Mouse (Mus musculus) thymus, adult 2 months (tissue): ENCODE results near the gene Otogl. TPM values are rescaled to one million over a fixed set of nuclear protein-coding genes. Genes with fewer than 3 reads are reported as not detected.

ENCODE experiments used
- DNase-seq: peaks from one replicate; pipeline ENCODE4 v3.0.0; 2021
- H3K27ac ChIP-seq: fragments of 200-500 bp; 2 replicates; pipeline ENCODE4 v1.5.1; 2012; ENCODE audit warnings: low read length, control low read depth; ENCODE audit not compliant: control insufficient read depth, insufficient read depth
- H3K27me3 ChIP-seq: fragments of 200-500 bp; 2 replicates; pipeline ENCODE4 v1.6.1; 2012; ENCODE audit warnings: mild to moderate bottlenecking, low read length, moderate library complexity, mixed read lengths; ENCODE audit not compliant: control insufficient read depth, insufficient read depth
- H3K36me3 ChIP-seq: fragments of 200-500 bp; 2 replicates; pipeline ENCODE4 v1.6.1; 2012; ENCODE audit warnings: mild to moderate bottlenecking, low read length, moderate library complexity; ENCODE audit not compliant: control insufficient read depth, insufficient read depth
- H3K4me1 ChIP-seq: fragments of 200-500 bp; replicated peaks from 2 replicates; pipeline ENCODE4 v1.6.1; 2012; ENCODE audit warnings: low read length; ENCODE audit not compliant: control insufficient read depth, insufficient read depth
- H3K4me3 ChIP-seq: fragments of 200-500 bp; 2 replicates; pipeline ENCODE4 v1.5.1; 2012; ENCODE audit warnings: mild to moderate bottlenecking, low read length, control low read depth, moderate library complexity; ENCODE audit not compliant: control insufficient read depth, insufficient read depth
- CTCF ChIP-seq: fragments of 200-500 bp; IDR thresholded peaks from 2 replicates; pipeline ENCODE4 v1.5.1; 2012; ENCODE audit warnings: mild to moderate bottlenecking, control low read depth, low read length, moderate library complexity, borderline replicate concordance; ENCODE audit not compliant: control insufficient read depth, poor library complexity, insufficient read depth; ENCODE audit errors: extremely low read depth
- POLR2A ChIP-seq: fragments of 200-500 bp; IDR thresholded peaks from 2 replicates; pipeline ENCODE4 v1.6.1; 2012; ENCODE audit warnings: mild to moderate bottlenecking, low read length, control low read depth, moderate library complexity; ENCODE audit not compliant: control insufficient read depth, poor library complexity, insufficient read depth; ENCODE audit errors: extremely low read depth
- WGBS: fragments of 180-500 bp; shearing (Covaris S2); methylation state at CpG from one replicate; pipeline ENCODE4 v1.1.7; 2018; 5-methylcytosine and 5-hydroxymethylcytosine counted together
- polyA plus RNA-seq: library from polyadenylated mRNA; depleted of rRNA; stranded (reverse); fragments of >200 nt; gene quantifications from 2 replicates; pipeline ENCODE4 v1.2.3, GENCODE M21; 2012

Otogl gene
- polyA plus RNA-seq, 1 experiment, result 0.04 TPM

- TF ChIP-seq POLR2A, result no peak
- no peak for TF ChIP-seq CTCF
- H3K4me3 ChIP-seq, result no peak overlapping the region
- H3K36me3 ChIP-seq, result no peaks in the 10 kb centered on the region
- H3K4me1 ChIP-seq, result no peaks in the 10 kb centered on the region
- DNase-seq, result no peak
- H3K27ac ChIP-seq, result no peak overlapping the region
- H3K27me3 ChIP-seq, result no peaks in the 10 kb centered on the region
- WGBS, result 61% methylated on average over 5 of the region's 5 CpGs
These were observed 34.4 kb upstream of the Otogl start for GRCm38 (mm10) chr10:107946348-107946747.

GRCm38 (mm10) chr10:107943859-107944258 is 31.9 kb upstream of the Otogl start:
- no peak for DNase-seq
- Histone ChIP-seq H3K27me3 (no peaks in the 10 kb centered on the region), H3K36me3 (no peaks in the 10 kb centered on the region), H3K4me1 (no peaks in the 10 kb centered on the region), H3K4me3 (no peak overlapping the region), H3K27ac (no peak overlapping the region)
- WGBS, result 66% methylated on average over 3 of the region's 3 CpGs
- TF ChIP-seq CTCF, result no peak
- no peak for TF ChIP-seq POLR2A

DNA sequence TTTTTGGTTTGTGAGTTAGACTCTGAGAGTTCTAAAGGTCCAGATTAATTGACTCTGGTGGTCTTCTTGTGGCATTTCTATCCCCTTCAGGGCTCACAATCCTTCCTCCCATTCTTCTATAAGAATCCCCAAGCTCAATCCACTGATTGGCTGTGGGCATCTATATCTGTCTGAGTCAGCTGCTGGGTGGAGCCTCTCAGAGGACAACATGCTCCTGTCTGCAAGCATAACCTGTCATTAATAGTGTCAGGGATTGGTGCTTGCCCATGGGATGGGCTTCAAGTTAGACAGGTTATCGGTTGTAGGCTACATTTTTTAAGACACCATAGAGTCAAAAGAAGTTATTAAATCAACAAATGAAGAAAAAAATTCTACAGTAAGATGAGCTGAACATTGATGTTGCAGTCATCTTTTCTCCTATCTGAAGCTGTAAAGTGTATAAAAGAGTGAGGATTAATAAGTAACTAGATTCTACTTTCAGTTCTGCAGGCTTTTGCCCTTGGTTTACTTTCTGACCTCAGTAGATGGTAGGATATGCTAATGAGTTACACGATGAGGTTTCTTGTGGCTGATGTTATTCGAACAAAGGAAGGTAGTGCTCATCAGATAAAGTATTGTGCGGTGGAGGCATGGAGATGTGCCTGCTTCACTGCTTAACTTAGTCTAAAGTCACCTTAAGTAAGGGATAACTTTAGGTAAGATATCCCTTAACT is 29.4 kb upstream of the Otogl start:
- no peak for TF ChIP-seq POLR2A
- TF ChIP-seq CTCF, result no peak
- Histone ChIP-seq H3K27ac (no peak overlapping the region), H3K4me3 (no peak overlapping the region)

GRCm38 (mm10) chr10:107940302-107940701 is 28.4 kb upstream of the Otogl start:
- 96% methylated on average over 6 of the region's 6 CpGs for WGBS
- TF ChIP-seq POLR2A (no peak), CTCF (no peak)
- Histone ChIP-seq H3K4me3 (no peak overlapping the region), H3K27ac (no peak overlapping the region), H3K4me1 (no peaks in the 10 kb centered on the region), H3K27me3 (no peaks in the 10 kb centered on the region), H3K36me3 (no peaks in the 10 kb centered on the region)
- no peak for DNase-seq

More for the DNA sequence above, 29.4 kb upstream of the Otogl start:
- WGBS, result 31% methylated on average over 4 of the region's 4 CpGs
- Histone ChIP-seq H3K36me3 (no peaks in the 10 kb centered on the region), H3K27me3 (no peaks in the 10 kb centered on the region), H3K4me1 (no peaks in the 10 kb centered on the region)
- no peak for DNase-seq

DNA sequence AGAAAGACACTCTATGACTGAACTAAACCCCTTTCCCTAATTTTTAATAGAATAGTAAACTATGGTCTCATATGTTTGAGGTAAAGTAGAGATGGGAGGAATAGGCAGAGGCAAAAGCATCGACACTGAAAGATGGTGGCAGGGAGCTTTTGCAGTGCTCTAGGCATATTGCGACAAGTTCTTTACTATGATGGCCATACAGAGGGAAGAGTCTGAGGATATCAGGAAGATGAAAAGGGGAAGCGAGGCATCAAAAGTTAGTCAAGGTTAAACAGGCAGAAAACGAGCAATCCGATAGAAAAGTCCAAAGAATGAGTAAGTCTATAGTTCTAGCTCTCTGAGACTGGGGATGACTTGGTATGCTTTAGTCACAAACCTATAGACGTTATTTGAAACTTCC is 27.9 kb upstream of the Otogl start:
- 95% methylated on average over 6 of the region's 6 CpGs for WGBS
- Histone ChIP-seq H3K4me1 (no peaks in the 10 kb centered on the region), H3K27ac (no peak overlapping the region), H3K27me3 (no peaks in the 10 kb centered on the region), H3K36me3 (no peaks in the 10 kb centered on the region), H3K4me3 (no peak overlapping the region)
- TF ChIP-seq POLR2A (no peak), CTCF (no peak)
- no peak for DNase-seq

DNA sequence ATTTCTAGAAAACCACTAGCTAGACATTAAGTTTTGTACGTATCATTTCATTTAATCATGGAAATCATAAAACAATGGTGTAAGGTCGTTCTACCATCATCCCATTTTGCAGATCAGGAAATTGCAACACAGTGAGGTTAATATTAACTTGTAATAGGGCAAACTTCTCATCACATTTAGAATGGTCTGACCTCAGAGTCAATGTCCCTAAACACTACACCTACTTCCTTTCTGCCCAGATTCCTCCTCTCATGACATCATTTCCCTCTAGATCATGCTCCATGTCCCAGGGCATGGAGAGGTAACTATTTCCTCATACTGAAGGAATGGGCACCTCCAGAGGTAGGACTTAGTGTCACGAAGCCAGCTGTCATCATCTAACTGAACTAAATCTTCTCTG is 22.1 kb upstream of the Otogl start:
- TF ChIP-seq POLR2A, result no peak
- no peak for TF ChIP-seq CTCF
- Histone ChIP-seq H3K36me3 (no peaks in the 10 kb centered on the region), H3K27me3 (no peaks in the 10 kb centered on the region), H3K27ac (no peak overlapping the region), H3K4me3 (no peak overlapping the region), H3K4me1 (0 out of 2 replicates have a peak, but pooled peaks cover 3% of the 10 kb centered on the region)
- WGBS, result 92% methylated on average over 3 of the region's 3 CpGs
- no peak for DNase-seq

DNA sequence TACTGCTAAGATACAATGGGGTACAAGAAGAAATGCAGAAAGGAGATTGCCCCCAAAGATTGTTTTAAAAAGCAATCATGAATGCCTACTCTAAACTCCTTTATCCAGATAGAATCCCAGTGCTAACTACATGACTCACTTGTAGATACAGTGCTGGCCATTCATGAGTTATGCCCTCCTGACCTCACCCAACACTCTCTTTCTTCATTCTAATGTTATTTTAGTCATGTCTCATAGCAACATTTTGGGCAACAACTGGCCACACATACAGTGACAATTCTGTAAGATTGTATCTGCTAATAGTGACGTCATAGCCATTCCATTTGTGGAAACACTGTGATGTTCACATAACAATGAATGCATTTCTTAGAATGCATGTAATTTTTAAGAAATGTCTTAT is 21.6 kb upstream of the Otogl start:
- Histone ChIP-seq H3K27ac (no peak overlapping the region), H3K27me3 (no peaks in the 10 kb centered on the region), H3K4me3 (no peak overlapping the region), H3K4me1 (0 out of 2 replicates have a peak, but pooled peaks cover 3% of the 10 kb centered on the region), H3K36me3 (no peaks in the 10 kb centered on the region)
- DNase-seq, result no peak
- 91% methylated on average over 1 of the region's 1 CpGs for WGBS
- TF ChIP-seq CTCF, result no peak
- TF ChIP-seq POLR2A, result no peak
